Mouse (Mus musculus) embryo, embryonic 10.5 days (tissue): ENCODE measurements around the gene Ccdc187.
A peak's percentile ranks its signal among the peaks of the same experiment; 100 is the strongest.

Experiments
- DNase-seq: peaks from one replicate; pipeline ENCODE4 v3.0.0-alpha.2; 2015; ENCODE audit warnings: low spot score

Gene Ccdc187

DNA sequence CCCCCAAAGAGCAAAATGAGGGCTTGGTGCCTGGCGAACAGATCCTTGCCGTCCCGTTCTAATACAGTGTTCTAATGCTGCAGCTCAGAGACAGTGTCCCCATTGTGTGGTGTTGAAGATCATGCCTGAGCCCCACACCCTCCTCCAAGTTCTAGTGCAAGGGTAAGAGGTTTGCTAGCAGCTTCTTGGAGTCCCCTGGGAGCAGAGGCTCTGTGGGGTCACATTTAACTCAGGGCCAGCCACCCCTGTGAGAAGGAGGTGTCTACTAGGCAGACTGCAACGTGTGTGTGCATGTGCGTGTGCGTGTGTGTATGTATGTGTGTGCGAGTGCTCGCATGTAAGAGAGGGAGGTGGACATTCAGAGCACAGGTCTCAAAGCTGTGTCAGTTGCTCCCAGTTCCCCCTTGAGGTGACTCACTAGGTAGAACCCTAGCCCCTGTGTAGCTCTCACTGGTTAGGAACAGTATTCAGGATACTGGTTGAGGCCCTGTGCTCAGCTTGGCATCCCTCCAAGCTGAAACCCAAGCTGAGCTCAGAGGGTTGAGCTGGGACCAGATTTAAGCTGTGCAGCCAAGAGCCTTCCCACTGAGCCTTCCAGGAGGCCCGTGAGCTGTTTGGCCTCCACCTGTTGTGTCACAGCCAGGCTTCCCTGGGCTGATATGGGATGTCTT is 22.4 kb upstream of the Ccdc187 start:
- no peak for DNase-seq

DNA sequence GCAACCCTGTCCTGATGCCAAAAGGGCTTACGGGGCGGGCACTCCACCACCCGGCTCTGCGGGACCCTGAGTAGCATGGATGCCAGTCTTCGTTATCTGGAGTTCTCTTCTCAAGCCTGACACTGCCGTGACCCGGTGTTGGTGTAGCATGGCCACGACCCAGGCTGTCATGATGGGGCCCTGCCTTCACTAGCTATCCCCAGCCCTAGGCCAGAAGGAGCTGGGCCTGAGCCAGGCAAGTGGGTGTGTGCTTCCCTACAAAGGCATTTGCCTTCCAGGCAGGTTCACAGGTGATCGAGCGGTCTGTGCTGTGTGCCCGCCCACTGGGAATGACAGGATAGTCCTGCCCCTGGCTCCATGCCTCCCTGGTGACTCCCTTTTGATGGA is 21.6 kb upstream of the Ccdc187 start:
- no peak for DNase-seq

DNA sequence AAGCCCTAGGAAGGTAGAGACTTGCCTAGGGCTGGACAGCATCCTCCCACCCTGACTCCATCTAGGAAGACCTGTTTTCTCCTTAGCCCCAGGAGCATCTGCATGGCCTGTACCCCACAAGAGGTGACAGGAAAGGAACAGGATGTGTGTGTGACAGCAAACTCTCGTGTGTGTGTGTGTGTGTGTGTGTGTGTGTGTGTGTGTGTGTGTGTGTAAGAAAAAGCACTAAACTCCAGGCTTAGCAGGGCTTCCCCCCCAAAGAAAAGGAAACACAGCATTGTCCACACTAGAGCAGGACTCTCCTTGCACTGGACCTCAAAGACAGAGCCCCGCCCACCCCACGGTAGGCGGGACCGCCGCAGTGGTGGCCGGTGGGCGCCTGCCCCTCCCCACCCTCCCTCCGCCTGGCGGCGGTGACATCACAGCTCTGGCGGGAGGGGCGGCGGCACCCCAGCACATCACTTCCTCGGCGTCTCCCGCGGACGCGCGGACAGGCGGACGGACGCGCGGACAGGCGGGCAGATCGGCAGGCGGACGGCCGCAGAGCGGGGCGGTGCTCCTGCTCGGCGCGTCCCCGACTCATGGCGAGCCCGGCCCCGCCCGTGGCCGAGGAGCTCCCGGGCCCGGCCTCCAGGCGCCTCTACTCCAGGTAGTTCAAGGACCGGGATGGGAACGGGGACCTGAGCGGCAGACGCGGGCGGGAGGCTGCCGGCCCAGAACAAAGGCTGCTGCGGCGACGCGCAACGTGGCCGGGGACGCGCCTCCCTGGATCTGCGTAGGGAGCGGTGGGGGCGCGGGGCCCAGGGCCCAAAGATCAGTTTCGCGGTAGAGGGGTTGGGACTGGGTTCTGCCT is 20.9 kb upstream of the Ccdc187 start, which contains the start of gene Gpsm1:
Gene Gpsm1 (plus strand): TSS at position 444 of the 853 bp plus-strand sequence.
- peak; percentile 94 for DNase-seq

DNA sequence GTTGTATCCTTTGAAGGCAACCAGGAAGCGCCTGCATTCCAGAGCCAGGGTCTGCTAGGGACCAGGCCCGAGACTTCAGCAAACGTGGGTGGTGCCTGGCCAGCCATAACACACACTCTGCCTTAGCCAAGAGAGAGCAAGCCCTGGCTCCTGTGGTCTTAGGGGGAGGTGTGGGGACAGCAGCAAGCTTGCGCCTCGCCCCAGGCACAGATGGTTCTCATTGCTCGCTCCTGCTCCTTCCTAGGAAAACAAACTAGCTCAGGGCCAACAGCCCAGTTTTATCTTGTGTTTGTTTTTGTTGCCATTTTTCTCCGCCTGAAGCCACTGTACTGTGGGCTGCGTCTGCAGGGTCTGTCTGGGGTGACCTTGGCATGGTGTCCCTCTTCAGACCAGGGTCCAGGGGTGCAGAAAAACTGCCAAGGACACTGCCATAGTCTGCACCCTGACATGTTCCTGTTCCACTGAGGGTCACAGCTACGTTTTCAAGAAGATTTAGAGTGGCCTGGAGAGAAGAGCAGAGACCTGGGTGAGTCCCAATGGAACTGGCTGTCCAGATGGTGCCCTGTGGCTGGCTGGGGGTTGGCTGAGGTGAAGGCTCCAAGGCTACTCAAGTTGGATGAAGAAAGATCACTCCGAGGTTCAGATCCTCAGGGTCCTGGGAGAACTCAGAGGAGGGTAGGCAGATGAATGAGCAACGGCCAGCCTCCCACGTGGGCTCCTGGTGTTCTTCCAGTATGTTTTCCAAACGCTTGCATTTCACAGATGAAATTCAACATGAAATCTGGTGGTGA is 20.1 kb upstream of the Ccdc187 start:
- DNase-seq, result peak; percentile 75

DNA sequence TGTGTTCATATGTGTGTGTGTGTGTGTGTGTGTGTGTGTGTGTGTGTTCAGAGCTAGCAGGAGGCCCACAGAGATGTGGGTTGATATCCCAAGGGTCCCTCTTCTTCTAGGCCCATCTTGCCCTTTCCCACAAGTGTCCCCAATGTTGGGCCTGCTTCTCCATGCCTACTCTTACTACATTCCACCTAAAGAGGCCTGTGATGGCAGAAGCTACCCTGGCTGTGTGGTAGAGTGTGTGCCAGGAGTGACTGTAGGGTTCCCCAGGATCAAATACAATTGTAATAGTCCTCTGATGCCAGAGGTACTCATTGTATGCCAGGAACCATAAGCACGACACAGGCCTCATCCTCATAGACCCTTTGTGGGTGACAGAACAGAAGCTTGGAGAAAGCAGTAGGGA is 19.0 kb upstream of the Ccdc187 start:
- no peak for DNase-seq

DNA sequence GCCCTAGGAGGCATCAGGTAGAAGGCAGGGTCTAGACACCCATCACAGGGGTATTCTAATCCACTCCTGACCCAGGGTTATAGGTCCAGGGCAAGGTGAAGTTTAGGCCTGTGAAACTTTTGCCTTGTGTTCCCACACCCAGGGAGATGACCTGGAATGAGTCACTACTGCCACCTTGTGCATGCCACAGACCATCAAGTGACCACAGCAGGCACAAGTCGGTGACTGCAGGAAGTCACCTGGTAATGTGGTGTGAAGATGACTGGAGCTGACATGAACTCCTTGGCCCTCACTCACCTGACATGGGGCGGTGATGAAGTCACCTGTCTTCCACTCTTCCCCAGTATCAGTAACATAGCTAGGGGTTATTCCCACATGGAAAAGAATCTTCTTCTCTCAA is 18.5 kb upstream of the Ccdc187 start:
- no peak for DNase-seq

DNA sequence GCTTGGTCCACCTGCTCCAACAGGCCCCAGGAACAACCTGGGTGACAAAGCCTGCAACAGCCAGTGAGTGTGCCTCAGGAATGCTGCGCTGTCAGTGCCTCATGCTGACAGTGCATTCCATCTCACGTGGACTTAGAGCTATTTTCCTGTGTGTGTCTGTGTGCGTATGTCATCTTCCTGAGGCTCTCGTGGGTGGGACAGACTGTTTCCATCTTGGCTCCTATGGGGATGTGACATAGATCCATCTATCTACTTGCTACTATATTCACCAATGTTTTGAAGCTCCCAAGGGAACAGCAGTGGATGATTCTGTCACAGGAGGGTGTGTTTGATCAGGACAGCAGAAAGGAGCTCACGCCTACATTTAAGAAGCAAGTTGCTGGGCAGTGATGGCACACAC is 17.6 kb upstream of the Ccdc187 start:
- DNase-seq, result no peak

DNA sequence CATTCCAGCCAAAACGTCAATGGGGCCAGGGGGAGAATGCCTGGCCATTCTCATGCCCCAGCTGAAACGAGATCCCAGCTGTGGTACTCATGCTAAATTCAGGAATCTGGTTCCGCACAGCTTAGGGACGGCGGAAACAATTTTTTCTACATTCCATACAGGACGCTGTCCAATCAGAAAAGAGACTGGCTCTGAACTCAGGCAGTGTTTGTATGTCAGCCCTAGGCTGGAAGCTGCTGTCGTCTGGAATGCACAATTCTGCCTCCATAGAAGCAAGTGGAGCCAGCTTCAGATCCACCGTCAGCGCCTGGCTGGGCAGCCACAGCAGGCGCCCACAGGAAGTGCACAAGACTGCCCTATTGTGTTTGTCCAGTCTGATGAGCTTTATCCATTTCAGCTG is 15.4 kb upstream of the Ccdc187 start:
- peak; percentile 75 for DNase-seq

DNA sequence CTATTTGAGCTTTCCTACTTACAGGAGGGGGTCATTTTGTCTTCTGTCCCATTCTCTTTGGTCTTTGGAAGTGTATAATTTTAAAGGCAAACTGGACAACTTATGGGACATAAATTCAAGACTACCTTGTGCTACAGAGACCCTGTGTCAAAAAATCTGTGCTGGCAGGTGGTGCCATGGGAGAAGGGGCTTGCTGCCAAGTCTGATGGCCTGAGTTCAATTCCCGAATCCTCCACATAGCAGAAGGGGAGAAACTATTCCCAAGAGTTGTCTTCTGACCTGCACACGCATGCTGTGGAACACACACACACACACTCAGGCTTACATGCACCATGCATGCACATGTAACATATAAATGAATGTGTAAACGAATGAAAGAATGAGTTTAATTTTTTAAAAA is 12.3 kb upstream of the Ccdc187 start:
- no peak for DNase-seq

DNA sequence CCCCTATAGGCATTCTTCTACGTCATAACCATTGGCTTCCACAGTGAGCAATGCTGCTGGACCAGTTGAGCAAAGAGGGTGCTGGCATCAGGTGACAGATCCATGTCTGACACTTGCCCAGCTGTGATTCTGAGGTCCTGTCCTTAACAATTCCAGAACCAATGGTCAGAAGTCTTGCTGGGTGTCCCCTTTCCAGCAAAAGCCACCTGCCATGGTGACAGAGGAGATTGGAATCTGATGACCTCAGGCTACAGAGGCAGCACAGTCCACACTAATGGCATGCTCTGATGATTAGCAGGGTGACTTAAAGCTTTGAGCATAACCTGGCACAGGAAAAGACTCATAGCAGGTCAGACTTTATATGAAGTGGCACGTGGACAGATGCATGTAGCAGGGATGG is 11.2 kb upstream of the Ccdc187 start:
- DNase-seq, result no peak

DNA sequence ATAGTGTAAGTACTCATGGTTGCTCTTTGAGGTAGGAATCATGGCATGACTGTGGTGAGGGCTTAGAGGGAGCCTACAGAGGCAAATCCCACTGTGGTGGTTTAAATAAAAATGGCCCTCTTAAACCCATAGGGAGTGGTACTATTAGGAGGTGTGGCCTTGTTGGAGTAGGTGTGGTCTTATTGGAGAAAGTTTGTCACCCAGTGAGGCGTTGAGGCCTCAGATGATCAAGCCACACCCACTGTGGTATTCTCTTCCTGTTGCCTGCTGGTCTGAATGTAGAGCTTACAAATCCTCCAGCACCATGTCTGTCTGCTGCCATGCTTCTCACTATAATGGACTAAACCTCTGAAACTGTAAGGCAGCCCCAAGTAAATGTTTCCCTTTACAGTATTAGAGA is 10.4 kb upstream of the Ccdc187 start:
- no peak for DNase-seq

DNA sequence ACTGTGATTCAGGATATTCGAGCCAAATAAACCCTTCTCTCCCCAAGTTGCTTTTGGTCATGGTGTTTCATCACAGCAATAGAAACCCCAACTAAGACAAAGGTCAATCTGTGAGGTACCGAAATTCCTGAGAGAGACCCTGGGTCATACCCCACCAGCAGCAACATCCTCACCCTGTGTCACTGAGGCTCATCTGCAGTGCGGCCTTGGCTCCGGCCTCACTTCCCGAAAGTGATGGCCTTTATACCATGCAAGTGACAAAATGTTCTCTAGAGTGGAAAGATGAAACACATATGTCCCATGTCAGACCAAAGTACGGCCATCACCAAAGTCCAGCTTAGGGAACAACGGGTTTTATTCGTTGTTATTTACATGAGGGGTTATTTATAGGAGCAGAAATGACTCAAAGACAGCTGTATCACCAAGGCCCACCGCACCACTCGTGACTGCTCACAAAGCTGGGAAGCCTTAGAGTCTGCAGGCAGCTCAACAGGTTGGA is 7.7 kb upstream of the Ccdc187 start:
- no peak for DNase-seq

DNA sequence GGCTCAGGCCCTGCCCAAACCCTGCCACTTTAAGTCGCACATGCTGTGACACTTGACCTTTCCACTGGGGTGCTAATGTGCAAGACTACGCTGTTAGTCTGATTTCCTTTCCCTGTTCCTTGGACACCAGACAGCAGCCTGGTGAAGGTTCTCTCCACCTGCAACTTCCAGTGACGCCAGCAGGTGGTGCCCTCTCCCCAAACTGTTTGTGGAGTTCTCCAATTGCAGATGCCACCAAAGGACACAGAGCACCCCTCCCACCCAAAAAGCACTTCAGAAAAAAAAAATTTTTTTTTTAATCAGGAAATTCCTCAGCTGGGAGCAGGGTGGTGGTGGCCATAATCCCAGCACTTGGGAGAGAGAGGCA is 6.4 kb upstream of the Ccdc187 start:
- DNase-seq, result peak; percentile 93

DNA sequence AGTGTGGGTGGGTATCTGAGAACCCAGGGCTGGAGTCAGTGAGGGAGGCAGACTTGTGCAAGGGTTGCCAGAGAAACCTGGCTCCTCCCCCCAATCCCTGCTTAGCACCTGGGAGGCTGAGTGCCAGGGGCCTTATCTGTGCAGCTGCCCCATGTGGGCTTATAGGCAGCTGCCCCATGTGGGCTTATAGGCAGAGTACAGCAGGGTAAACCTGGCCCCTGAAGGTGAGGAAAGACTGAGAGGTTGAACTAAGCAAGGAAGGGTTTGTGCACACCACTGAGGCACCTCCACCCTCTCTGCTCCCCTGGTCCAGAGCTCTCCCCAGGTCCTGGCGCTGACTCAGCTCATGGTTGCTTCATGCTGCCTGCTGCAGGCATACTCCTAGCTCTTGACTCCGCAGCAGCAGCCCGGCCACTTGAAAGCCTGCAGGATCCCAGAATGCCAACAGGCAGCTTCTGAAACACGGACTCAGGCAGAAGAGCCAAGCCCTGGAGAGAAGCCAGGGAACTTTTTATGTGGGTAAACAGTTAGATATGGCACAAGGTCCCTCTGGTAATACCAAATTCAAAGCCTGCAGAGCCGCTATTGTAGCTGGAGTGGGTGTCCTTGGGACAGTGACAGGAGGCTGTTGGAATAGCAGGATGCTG is 5.9 kb upstream of the Ccdc187 start:
- no peak for DNase-seq

DNA sequence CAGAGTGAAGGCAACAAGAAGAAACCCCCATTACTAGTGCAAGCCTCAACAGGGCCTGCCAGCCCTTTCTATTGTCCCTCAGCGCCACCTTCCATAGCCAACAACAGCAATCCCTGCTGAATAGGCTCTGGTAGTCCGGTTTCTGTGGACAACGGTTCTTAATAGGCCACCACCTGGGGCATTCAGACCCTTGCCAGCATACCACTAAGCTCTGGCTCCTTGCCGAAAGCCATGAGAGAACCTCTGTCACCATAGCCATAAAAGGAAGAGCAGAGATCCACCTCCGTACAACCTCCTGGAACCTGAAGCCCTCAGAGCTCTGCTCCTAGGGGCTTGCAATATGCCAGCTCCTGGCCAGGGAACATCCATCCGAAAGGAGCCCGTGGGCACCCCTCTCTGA is 5.0 kb upstream of the Ccdc187 start:
- no peak for DNase-seq

DNA sequence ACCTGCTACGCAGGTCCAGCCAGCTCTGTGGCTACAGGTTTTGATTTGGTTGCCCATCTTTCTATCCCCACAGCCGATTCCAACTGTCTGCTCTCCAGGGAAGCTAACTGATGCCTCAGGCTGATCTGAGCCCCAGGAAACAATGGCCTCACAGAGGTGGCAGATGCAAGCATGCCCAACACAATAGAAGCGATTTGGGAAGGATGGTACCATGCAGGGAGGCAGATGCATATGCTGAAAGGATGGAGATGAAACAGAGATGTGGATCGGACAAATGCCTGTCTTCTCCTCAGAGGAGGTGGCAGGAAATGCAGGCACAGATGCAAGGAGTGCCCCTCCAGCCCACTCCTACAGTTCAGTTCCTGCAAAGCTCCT is 4.5 kb upstream of the Ccdc187 start:
- peak; percentile 31 for DNase-seq

DNA sequence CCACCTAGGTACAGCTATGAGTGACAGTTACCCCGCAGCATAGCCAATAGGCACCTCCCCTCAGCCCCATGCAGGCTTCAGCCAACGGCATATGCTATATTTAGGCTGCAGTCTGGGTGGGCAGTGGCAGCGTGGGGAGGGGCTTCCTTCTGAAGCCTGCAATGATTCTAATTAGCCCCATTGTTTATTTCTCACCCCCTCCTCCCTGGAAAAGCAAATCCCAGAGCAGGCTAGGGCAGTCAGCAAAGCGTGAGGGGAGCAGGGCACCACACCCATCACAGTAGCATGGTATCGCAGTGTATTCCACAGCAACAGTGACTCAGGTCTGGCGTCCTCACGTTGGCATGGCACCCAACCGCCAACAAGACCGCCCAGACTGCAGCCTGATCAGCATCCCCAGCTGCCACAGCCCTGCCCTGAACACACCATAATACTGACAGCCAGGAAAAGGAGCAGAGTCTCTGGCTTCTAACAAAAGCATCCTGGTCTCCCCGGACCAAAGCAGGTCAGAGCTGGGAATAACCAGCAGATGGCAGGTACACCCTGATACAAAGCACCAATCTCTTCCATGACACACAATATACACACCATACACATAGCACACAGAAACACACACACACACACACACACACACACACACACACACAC is 4.0 kb upstream of the Ccdc187 start:
- peak; percentile 43 for DNase-seq

DNA sequence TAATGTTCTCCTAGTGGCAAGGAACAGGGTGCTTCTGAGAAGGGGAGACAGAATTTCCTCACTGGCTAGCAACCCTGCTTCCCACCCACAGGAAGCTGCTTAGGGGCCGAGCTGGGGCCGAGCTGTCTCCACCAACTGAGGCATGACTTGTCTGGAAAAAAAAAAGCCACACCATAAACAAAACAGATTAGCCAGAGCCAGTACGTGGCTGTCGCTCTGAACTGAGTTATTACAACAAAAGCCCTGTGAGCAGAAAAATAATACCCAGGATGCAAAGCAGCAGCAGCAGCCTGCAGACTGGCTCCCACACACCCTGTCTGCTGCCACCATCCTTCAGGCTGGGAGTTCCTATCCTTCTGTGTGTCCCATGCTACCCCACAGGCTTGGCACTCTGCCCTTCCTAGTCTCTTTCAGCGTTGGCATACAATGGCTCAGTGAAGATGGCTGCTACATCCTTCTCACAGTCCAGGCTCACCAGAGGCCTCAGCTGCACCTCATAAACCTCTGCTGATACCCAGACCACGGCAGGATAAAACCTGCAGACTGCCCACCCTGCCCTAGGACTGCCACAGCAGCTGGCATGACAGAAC is 2.3 kb upstream of the Ccdc187 start:
- DNase-seq, result no peak

DNA sequence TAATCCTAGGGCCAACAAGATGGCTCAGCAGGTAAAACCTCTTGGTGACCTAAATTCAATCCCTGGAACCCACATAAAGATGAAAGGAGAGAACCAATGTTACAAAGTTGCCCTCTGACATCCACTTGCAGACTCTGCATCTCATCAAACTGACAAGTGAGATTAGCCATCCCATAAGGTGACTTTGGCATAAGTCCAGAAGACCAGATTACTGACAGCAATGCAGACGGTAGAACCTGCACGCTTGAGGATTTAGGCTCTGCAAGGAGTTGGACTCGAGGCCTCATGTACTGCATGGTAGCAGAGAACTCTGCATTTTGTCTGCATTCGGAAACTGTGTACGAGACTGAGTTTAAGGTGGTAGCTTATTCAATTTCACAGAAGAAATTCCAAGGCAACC is 4.2 kb downstream of the Ccdc187 start:
- no peak for DNase-seq

DNA sequence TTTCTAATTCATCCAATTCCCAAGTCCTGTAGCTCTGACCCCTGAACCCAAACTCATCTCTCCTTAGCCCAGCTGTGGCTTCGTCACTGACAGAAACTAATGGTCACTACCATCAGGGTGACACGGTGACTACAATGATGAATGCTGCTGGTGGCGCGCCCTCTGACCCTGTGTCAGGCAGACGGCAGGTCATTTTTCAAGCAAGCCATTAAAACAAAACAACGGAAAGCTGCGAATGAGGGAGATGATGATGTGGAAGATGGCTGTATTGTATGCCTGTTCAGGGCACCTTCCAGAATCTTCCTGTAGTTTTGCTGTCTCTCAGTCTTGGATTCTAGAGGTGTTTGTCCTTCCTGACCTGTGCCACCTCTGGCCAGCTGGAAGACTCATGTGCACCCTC is 8.0 kb downstream of the Ccdc187 start:
- peak; percentile 66 for DNase-seq

DNA sequence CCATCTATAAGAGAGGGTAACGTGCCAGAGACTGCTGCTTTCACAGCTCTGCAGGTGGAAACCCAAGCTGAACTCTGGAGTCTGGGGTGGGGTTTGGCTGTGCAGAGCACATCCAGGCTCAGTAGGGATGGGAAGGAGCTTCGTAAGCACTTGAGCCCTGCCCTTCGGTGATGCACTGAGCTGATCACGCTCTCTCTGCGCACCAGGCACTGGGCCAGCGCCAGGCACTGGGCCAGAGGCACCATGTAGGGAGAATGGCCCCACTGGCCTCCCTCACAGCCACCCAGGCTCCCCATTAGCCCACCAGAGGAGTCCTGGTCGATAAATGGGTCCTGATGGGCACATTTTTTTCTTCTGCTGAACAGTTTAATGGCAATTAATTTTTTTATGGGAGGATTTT is 8.6 kb downstream of the Ccdc187 start:
- DNase-seq, result no peak
